Mouse (Mus musculus) heart, embryonic 10.5 days (tissue): ENCODE results near the gene Slirp. TPM values are rescaled to one million over a fixed set of nuclear protein-coding genes. Genes with fewer than 3 reads are reported as not detected.
A peak's percentile ranks its signal among the peaks of the same experiment; 100 is the strongest.

ENCODE experiments used
- DNase-seq: peaks from one replicate; pipeline ENCODE4 v3.0.0-alpha.2; 2017; ENCODE audit warnings: low spot score
- H3K27ac ChIP-seq: fragments of 300-500 bp; sonication (generic); 2 replicates; pipeline ENCODE4 v1.5.1; 2016; ENCODE audit warnings: mild to moderate bottlenecking
- H3K27me3 ChIP-seq: fragments of 300-500 bp; sonication (generic); 2 replicates; pipeline ENCODE4 v1.6.1; 2016; ENCODE audit warnings: mild to moderate bottlenecking; ENCODE audit not compliant: poor library complexity, insufficient read depth, severe bottlenecking
- H3K36me3 ChIP-seq: fragments of 300-500 bp; sonication (generic); 2 replicates; pipeline ENCODE4 v1.6.1; 2016; ENCODE audit warnings: mild to moderate bottlenecking, moderate library complexity
- H3K4me1 ChIP-seq: fragments of 300-500 bp; sonication (generic); 2 replicates; pipeline ENCODE4 v1.6.1; 2016; ENCODE audit warnings: mild to moderate bottlenecking
- H3K4me3 ChIP-seq: fragments of 300-500 bp; sonication (generic); 2 replicates; pipeline ENCODE4 v1.5.1; 2016; ENCODE audit warnings: mild to moderate bottlenecking, moderate library complexity
- H3K9me3 ChIP-seq: fragments of 300-500 bp; sonication (generic); 2 replicates; pipeline ENCODE4 v1.6.1; 2016; ENCODE audit warnings: mild to moderate bottlenecking, moderate library complexity
- WGBS: fragments of 180-500 bp; shearing (Covaris S2); methylation state at CpG from one replicate; pipeline ENCODE4 v1.1.7; 2016; 5-methylcytosine and 5-hydroxymethylcytosine counted together
- polyA plus RNA-seq: library from polyadenylated mRNA; unstranded; fragments of >200 nt; fragmentation: Nextera tagmentation; extraction: Ambion mirVana; gene quantifications from 2 replicates; pipeline ENCODE4 v1.2.1, GENCODE M21; 2016

The Slirp gene
- polyA plus RNA-seq, 1 experiment from 2014 or later: 273 TPM

DNA sequence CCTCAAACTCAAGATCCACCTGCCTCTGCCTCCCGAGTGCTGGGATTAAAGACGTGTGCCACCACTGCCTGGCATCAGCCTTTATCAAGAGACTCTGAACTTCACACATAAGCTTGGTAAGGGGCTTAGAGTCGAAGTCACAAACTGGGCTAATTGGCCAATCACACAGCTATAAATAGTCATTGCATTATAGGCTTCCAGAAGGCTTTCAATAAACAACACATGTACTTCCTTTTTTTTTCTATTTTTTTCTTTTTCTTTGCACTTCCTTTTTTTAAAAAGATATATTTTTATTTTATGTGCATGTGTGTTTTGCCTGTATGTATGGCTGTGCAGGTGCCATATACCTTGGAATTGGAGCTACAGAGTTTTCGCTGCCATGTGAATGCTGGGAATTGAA is 28.3 kb upstream of the Slirp start:
- Histone ChIP-seq H3K27ac (no peak overlapping the region), H3K9me3 (no peaks in the 10 kb centered on the region), H3K4me1 (peaks cover 21% of the 10 kb centered on the region), H3K27me3 (no peaks in the 10 kb centered on the region), H3K4me3 (no peak overlapping the region), H3K36me3 (no peaks in the 10 kb centered on the region)
- no peak for DNase-seq
- 76% methylated on average over 4 of the region's 4 CpGs for WGBS

DNA sequence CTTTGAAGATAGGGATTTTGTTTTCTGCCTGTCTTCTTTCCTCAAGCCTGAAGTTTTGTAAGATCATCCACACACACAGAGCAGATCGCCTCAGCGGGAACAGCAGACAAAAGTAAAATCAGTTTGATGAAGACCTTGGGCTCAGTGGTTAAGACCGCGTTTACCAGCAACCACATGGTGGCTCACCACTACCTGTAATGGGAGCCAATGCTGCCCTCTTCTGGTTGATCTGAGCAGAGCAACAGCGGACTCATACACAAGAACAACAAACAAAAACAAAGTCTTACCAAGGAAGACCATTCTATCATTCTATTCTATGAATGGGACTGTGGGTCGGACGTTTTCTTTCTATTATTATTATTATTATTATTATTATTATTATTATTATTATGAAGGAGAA is 27.0 kb upstream of the Slirp start:
- Histone ChIP-seq H3K4me3 (no peak overlapping the region), H3K9me3 (no peaks in the 10 kb centered on the region), H3K27me3 (no peaks in the 10 kb centered on the region), H3K36me3 (no peaks in the 10 kb centered on the region), H3K27ac (no peak overlapping the region), H3K4me1 (peaks cover 9% of the 10 kb centered on the region; the same call in 1 of the 2 replicates)
- peak; percentile 83 for DNase-seq
- WGBS: 26% methylated on average over 7 of the region's 7 CpGs

DNA sequence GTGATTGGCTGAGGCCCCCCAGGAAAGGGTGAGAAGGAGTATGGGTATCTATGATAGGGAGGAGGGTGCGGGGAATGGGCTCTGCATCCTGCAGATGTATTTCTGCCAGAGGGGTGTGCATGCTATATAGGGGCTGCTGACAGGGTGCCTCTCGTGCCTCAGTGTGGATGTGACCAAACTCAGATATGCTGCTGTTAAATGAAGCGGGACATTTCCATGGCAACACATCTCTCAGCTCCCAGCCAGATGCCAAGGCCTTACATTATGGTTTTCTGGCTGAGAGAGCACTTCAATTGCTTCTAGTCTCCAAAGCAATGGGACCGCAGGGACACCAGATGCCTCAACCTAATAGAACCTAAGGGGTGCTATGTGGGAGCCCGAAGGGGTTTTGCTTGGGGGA is 24.8 kb upstream of the Slirp start:
- no peaks in the 10 kb centered on the region for H3K27me3 ChIP-seq
- peaks cover 15% of the 10 kb centered on the region; the same call in 1 of the 2 replicates for H3K36me3 ChIP-seq
- peaks cover 7% of the 10 kb centered on the region; the same call in 1 of the 2 replicates for H3K4me1 ChIP-seq
- WGBS: 77% methylated on average over 5 of the region's 5 CpGs
- no peak for DNase-seq
- H3K27ac ChIP-seq: no peak overlapping the region
- no peak overlapping the region for H3K4me3 ChIP-seq
- no peaks in the 10 kb centered on the region for H3K9me3 ChIP-seq

DNA sequence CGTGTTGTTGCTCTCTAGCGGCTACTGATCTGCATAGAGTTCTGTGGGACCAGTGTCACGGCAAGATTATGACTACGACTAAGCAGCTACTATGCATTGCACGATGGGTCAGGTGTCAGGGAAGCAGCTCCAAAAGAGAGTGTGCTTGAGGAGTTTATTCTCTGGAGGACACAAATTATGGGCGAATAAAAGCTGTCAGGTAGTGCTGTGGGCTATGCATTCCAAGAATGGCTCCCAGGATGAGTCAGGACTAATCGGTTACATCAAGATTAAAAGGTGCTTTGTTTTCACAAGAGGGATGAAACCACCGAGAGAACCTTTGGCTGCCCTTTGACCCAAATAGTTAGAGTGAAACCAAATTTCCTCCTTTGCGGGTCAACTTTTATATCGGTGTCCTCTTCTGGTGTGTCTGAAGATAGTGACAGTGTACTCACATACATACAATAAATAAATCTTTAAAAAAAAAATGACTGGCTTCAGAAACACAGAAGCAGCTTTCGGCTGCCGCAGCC is 23.7 kb upstream of the Slirp start:
- no peak overlapping the region for H3K4me3 ChIP-seq
- DNase-seq: no peak
- peaks cover 21% of the 10 kb centered on the region; the same call in 1 of the 2 replicates for H3K36me3 ChIP-seq
- H3K27ac ChIP-seq: no peak overlapping the region
- peaks cover 7% of the 10 kb centered on the region; the same call in 1 of the 2 replicates for H3K4me1 ChIP-seq
- H3K9me3 ChIP-seq: no peaks in the 10 kb centered on the region
- H3K27me3 ChIP-seq: no peaks in the 10 kb centered on the region
- 76% methylated on average over 12 of the region's 12 CpGs for WGBS

DNA sequence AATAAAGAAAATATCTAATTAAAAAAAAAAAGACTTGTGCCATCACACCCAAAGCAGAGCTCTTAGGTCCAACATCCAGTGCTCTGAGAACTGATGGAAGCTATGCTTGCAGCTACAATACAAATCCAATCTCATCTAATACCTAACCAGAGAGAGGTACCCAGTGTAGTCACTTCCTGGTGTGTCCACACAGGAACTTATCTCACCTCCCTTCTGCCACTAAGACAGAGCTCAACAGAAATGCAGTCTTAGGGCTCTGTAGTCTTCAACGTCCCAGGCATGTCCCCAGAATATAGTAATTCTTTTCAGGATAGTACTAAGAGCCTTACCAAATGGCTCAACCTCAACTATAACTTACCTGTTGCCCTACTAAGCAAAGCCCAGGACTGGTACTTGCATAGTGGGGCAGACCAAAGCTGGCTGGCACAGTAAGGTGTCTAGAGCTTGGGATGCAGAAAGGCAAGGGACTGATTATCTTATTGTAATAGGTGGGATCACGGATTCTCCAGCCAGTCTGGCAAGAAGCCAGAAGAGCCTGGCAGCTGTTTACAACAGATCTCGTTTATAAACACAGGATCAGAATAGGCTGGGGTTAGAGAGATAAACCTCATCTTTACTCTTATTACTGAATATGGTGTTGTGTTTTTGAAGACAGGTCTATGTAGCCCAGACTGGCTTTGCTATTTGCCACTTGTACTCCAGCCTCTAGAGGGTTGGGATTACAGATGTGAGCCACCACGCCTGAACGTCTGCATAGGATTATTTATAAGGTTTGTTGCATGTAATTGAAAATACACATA is 21.8 kb upstream of the Slirp start:
- Histone ChIP-seq H3K27ac (no peak overlapping the region), H3K27me3 (no peaks in the 10 kb centered on the region), H3K9me3 (no peaks in the 10 kb centered on the region), H3K4me3 (no peak overlapping the region), H3K36me3 (peaks cover 39% of the 10 kb centered on the region), H3K4me1 (peaks cover 7% of the 10 kb centered on the region; the same call in 1 of the 2 replicates)
- no peak for DNase-seq
- 82% methylated on average over 5 of the region's 5 CpGs for WGBS

DNA sequence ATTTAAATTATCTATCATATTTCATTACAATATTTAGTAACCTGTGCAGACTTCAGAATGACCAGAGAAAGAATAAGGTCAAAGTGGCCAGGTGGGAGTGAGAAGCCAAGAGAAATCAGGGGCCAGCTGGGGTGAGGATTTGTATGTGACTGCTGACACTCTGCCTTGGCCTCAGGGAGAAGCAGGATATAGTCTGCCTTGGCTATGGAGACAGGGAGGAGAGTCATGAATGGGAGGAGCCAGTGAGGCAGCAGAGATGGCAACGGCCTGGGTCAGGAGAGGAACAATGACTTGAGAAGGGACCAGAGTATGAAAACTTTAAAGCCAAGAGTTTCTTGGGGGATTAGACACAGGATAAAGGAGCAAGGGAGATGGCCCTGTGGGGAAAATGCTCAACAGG is 20.0 kb upstream of the Slirp start:
- Histone ChIP-seq H3K27me3 (no peaks in the 10 kb centered on the region), H3K36me3 (peaks cover 57% of the 10 kb centered on the region), H3K27ac (no peak overlapping the region), H3K9me3 (no peaks in the 10 kb centered on the region), H3K4me1 (peaks cover 7% of the 10 kb centered on the region; the same call in 1 of the 2 replicates), H3K4me3 (no peak overlapping the region)
- no peak for DNase-seq
- WGBS: 26% methylated on average over 1 of the region's 1 CpGs

DNA sequence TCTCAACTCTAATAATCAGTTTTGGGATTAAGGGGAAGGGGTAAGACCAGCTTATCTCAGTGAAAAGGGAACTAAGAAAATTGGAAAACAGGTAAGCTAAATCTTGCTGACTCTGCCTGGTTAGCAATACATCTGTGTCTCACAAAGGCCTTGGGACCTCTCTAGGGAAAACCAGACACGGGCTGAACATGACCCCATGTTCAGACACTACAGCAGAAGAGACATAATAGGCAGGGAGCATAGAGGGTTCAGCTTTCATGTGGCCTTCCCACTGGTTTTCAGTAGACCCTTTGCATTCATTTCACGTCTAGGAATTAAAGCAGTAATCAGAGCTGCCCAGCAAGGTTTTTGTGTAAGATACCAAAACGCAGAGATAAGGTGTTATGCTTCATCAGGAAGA is 19.2 kb upstream of the Slirp start:
- WGBS: 39% methylated on average over 3 of the region's 3 CpGs
- Histone ChIP-seq H3K9me3 (no peaks in the 10 kb centered on the region), H3K36me3 (peaks cover 65% of the 10 kb centered on the region), H3K4me3 (no peak overlapping the region), H3K27ac (no peak overlapping the region), H3K27me3 (no peaks in the 10 kb centered on the region), H3K4me1 (peaks cover 5% of the 10 kb centered on the region; the same call in 1 of the 2 replicates)
- no peak for DNase-seq

DNA sequence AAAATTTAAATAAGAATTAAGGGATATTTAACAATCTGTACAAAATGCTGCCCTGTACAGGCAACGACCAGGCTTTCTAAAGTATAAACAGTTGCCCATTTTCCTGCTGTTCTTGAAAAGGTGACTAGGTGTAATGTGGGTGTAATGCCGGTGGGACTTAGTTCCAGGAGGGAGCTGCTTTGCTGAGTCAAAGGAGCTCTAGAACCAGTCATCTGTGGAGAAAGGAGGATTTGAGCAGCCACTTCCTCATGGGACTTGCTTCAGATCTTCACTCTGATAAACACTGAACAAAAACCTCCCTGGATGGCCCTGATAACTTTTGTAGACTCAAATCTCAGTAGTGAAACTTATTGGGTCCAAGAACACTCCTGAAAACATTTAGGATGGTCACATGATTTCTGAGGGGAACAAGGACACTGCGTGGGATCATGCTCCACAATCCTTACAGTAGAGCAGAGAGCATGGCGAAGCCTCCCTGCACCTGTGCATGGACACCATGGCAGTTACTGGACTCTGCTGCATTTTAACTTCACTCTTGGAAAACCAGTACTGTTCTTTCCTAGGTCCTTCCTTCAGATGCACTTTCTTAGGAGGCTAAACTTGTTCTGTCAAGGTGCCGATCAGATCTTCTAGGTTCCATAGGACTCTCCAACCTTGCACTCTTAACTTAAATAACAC is 17.2 kb upstream of the Slirp start:
- H3K9me3 ChIP-seq: no peaks in the 10 kb centered on the region
- H3K4me3 ChIP-seq: no peak overlapping the region
- H3K27ac ChIP-seq: no peak overlapping the region
- peaks cover 85% of the 10 kb centered on the region for H3K36me3 ChIP-seq
- 92% methylated on average over 5 of the region's 5 CpGs for WGBS
- DNase-seq: no peak
- no peaks in the 10 kb centered on the region for H3K27me3 ChIP-seq
- H3K4me1 ChIP-seq: no peaks in the 10 kb centered on the region

DNA sequence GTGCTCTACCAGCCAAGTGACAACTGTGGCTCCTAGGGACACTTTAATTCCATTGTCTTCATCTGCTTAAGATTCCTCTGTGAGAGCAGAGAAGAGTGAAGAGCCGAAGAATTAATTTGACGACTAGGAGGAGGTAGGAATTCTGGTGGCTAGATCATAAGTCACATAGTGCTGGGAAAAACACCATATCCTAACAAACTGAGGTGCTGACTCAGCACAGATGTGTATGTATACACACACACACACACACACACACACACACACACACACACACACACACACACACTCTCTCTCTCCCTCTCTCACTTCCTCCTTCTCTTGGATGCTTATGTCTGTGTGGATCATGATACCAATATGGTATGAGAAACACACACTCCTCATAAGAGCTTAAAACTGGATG is 15.4 kb upstream of the Slirp start:
- Histone ChIP-seq H3K9me3 (no peaks in the 10 kb centered on the region), H3K27me3 (no peaks in the 10 kb centered on the region), H3K36me3 (peaks cover 94% of the 10 kb centered on the region), H3K4me1 (no peaks in the 10 kb centered on the region), H3K4me3 (no peak overlapping the region), H3K27ac (no peak overlapping the region)
- DNase-seq: no peak
- WGBS: 91% methylated on average over 2 of the region's 2 CpGs

DNA sequence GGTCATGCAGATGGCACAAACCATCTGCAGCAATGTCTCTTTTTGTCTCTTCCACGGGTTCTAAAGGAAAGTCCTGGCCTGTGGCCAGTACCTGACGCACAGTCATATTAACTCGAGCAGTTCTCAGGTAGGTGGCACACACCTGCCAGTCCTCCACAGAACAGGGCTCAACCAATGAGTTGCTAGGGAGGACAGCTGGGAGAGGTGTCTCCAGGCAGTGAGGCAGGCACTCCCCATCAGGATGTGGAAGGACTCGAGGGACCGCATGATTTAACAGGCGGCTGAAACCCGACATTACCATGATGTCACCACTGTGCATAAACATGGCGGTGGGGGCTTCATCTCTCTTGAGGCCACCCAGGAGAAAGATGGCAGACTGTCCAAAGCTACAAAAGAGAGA is 14.8 kb upstream of the Slirp start:
- no peaks in the 10 kb centered on the region for H3K9me3 ChIP-seq
- no peaks in the 10 kb centered on the region for H3K4me1 ChIP-seq
- no peak for DNase-seq
- H3K27me3 ChIP-seq: no peaks in the 10 kb centered on the region
- WGBS: 84% methylated on average over 8 of the region's 8 CpGs
- H3K36me3 ChIP-seq: peaks cover 95% of the 10 kb centered on the region
- no peak overlapping the region for H3K4me3 ChIP-seq
- no peak overlapping the region for H3K27ac ChIP-seq

DNA sequence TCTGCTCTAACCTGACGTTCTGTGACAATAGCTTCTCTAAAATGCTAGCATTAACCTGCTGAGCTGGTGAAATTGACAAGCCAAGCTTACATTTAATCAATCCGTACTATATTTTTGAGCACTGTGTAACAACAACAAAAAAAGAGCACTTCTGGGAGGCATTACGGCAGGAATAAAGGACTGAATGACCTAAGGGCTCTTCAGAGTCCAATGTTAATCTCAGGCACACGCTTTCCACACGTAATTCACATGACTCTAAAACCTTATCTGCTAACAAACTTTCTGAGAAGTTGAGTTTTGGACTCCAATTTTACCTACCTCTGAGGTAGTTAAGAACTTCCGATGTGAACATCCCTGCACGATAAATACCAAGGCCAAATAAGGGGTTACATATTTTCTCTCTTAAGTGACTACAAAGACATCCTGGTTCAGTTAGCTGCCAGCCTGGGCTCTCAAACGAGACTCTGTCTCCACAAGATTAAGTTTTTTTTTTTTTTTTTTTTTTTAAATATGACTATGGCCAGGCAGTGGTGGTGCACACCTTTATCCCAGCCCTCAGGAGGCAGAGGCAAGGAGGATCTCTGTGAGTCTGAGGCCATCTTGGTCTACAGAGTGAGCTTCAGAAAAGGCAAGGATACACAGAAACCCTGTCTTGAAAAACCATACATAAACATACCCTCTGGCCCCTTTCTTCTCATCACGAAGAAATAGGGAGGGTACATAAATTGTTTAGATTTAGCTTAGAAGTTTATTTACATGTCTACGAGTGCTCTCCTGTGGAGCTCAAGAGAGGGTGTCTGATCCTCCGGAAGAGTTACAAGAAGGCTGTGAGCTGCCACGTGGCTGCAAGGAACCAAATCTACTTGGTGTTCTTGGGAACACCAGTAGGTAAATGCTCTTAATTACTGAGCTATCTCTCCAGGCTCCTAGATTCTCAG is 1.2 kb upstream of the Slirp start:
- H3K36me3 ChIP-seq: peaks cover 56% of the 10 kb centered on the region
- no peak for DNase-seq
- WGBS: 28% methylated on average over 12 of the region's 12 CpGs

DNA sequence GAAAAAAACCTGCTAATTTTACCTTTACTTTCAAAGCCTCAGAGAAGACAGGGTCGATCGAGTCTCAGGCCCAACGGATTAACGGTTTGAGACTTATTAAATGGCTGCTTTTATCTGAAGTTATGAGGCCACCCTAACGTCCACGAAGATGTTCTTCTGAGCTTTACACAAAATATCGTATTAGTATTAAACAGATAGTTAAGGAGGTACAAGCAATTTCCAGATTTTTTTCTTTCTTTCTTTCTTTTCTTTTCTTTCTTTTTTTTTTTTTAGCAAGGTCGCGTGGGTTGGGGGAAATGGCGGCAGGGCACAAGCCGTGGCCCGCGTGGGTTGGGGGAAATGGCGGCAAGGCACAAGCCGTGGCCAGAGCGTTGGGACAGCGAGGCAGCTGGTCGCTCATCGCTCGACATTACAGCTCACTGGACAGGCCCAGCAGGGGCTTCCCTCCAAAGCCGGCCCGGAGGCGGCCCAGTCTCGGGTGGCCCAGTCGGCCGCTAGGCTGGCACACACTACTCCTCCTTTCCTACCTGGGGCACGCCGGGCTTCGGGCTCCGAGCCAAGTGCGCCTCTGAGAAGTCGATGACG is 489 bp upstream of the Slirp start:
- no peaks in the 10 kb centered on the region for H3K27me3 ChIP-seq
- no peaks in the 10 kb centered on the region for H3K9me3 ChIP-seq
- H3K27ac ChIP-seq: peak overlapping the region; percentile 99
- H3K36me3 ChIP-seq: peaks cover 56% of the 10 kb centered on the region
- WGBS: under 1% methylated on average over 33 of the region's 33 CpGs
- no peak for DNase-seq
- peaks cover 17% of the 10 kb centered on the region; the same call in 1 of the 2 replicates for H3K4me1 ChIP-seq
- H3K4me3 ChIP-seq: peak overlapping the region; percentile 91

More for the DNA sequence above, 1.2 kb upstream of the Slirp start:
- Histone ChIP-seq H3K27me3 (no peaks in the 10 kb centered on the region), H3K9me3 (no peaks in the 10 kb centered on the region), H3K4me1 (peaks cover 17% of the 10 kb centered on the region; the same call in 1 of the 2 replicates), H3K27ac (peak overlapping the region; percentile 99), H3K4me3 (peak overlapping the region; percentile 91)
